Mouse (Mus musculus) liver, embryonic 14.5 days (tissue): Measurements from ENCODE around the gene Crispld2.

Source experiments
- CTCF ChIP-seq: IDR thresholded peaks from 2 replicates; pipeline ENCODE4 v1.5.1; 2016; ENCODE audit warnings: antibody characterized with exemption, low read depth, control low read depth
- EP300 ChIP-seq: IDR thresholded peaks from 2 replicates; pipeline ENCODE4 v1.6.1; 2016; ENCODE audit warnings: antibody characterized with exemption, low read depth

- TF ChIP-seq CTCF: no peak
- TF ChIP-seq EP300: no peak
These were observed 97.3 kb downstream of the Crispld2 start for GRCm38 (mm10) chr8:120089511-120089910.
